Mouse (Mus musculus): ENCODE measurements around the gene Nup188. TPM values are rescaled to one million over a fixed set of nuclear protein-coding genes. Genes with fewer than 3 reads are reported as not detected.

Gene Nup188
- total and polyA plus RNA-seq, 2 experiments from 2014 or later, result 11.9 to 32.6 TPM

DNA sequence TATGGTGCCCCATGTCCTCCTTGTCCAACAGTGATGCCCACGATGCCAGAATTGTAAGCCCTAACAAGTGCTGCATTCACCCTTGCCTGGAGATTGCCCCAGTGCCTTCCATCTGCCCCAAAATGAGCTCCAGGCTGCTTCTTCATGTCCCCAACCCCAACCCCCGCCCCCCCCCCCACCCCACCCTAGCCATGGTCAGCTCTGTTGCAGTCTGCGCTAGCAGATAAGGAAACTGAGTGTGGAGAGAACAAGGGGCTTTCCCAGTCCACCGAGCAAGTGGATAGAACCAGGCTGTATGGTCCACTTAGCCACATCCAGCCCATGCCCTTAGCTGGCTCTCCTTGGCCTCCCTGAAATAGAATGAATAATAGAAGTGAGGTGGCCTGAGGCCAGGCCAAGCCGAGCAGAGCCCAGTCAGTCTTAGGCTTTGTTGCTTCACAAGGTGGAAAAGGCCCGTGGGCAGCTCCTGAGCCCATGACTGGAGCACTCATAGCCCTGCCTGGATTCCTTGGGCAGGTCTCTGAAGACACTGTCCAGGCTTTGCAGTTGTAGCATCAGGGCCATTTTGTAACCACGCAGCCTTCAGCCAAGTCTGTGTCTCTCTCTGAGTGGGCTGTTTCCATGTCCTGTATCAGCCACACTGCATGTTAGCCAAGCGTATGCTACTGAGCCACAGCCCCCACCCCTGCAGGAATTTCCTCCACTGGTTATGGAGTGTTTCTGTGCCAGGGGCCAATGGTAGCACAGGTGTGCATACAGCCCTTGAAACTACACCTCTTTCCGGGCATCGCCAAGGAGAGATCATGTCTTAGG is 94.6 kb downstream of the Nup188 start:
- no peak for TF ChIP-seq CTCF (IDR thresholded peaks at IDR 0.05; ENCODE audit: low read depth)
- Histone ChIP-seq H3K27me3 (ENCODE audit: insufficient read depth, low read length) (no peaks in the 10 kb centered on the region), H3K4me2 (ENCODE audit: low read depth, low read length) (no peak overlapping the region), H3K4me3 (ENCODE audit: low read length) (no peak overlapping the region), H3K9ac (replicated peaks; ENCODE audit: low read length) (no peak overlapping the region), H3K4me1 (ENCODE audit: insufficient read depth, low read length) (no peaks in the 10 kb centered on the region), H3K36me3 (ENCODE audit: insufficient read depth, low read length) (peaks cover 71% of the 10 kb centered on the region), H3K27ac (no peak overlapping the region), H3K9me3 (ENCODE audit: low read length) (no peaks in the 10 kb centered on the region)
- DNase-seq (ENCODE audit: low spot score) (no peak), ATAC-seq (no peak)
- 92% methylated on average over 10 of the region's 10 CpGs for whole genome bisulfite sequencing

DNA sequence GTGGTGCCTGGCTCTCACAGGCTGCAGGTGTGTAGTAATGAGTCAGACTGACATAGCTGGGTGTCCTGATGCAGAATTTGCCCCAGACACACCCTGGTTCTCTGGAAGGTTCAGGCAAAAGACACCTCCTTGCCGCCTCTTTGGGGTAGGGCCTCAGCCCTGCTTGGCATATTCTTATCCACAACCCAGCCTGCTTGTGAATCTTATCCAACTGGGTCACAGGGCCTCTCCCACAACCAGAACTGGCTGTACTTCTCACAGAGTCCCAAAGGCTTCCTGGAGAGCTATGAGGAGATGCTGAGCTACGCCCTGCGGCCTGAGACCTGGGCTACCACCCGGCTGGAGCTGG is 95.2 kb downstream of the Nup188 start:
- Histone ChIP-seq H3K4me3 (ENCODE audit: low read length) (no peak overlapping the region), H3K27ac (no peak overlapping the region), H3K36me3 (ENCODE audit: insufficient read depth, low read length) (peaks cover 66% of the 10 kb centered on the region), H3K27me3 (ENCODE audit: insufficient read depth, low read length) (no peaks in the 10 kb centered on the region), H3K9ac (replicated peaks; ENCODE audit: low read length) (no peak overlapping the region), H3K4me1 (ENCODE audit: insufficient read depth, low read length) (no peaks in the 10 kb centered on the region), H3K9me3 (ENCODE audit: low read length) (no peaks in the 10 kb centered on the region), H3K4me2 (ENCODE audit: low read depth, low read length) (no peak overlapping the region)
- 92% methylated on average over 4 of the region's 4 CpGs for WGBS
- no peak for TF ChIP-seq CTCF (IDR thresholded peaks at IDR 0.05; ENCODE audit: low read depth)
- ATAC-seq (no peak), DNase-seq (ENCODE audit: low spot score) (no peak)

DNA sequence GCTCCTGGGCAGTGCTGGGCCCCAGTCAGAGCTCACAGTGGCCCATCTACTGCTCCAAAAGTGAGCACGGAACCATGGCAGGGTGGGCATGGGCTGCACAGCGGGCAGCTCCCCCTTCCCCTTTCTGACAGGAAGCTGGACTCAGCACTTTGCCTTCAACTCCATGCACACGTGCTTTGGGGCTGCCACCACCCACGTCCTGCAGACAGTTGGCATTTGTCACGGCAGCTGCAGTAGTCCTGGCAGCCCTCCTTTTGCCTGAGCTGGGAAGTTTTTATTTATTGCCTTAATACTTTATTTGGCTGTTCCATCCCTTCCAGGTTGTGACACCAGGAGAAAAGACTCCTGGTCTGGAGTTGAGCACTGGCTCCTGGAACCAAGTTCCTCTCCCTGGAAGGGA is 98.6 kb downstream of the Nup188 start:
- TF ChIP-seq CTCF (IDR thresholded peaks at IDR 0.05; ENCODE audit: low read depth), result no peak
- 75% methylated on average over 5 of the region's 5 CpGs for WGBS
- Histone ChIP-seq H3K9me3 (ENCODE audit: low read length) (no peaks in the 10 kb centered on the region), H3K9ac (replicated peaks; ENCODE audit: low read length) (no peak overlapping the region), H3K27me3 (ENCODE audit: insufficient read depth, low read length) (no peaks in the 10 kb centered on the region), H3K4me3 (ENCODE audit: low read length) (no peak overlapping the region), H3K36me3 (ENCODE audit: insufficient read depth, low read length) (peaks cover 38% of the 10 kb centered on the region), H3K4me2 (ENCODE audit: low read depth, low read length) (no peak overlapping the region), H3K27ac (no peak overlapping the region), H3K4me1 (ENCODE audit: insufficient read depth, low read length) (no peaks in the 10 kb centered on the region)
- ATAC-seq, result no peak
- no peak for DNase-seq (ENCODE audit: low spot score)

DNA sequence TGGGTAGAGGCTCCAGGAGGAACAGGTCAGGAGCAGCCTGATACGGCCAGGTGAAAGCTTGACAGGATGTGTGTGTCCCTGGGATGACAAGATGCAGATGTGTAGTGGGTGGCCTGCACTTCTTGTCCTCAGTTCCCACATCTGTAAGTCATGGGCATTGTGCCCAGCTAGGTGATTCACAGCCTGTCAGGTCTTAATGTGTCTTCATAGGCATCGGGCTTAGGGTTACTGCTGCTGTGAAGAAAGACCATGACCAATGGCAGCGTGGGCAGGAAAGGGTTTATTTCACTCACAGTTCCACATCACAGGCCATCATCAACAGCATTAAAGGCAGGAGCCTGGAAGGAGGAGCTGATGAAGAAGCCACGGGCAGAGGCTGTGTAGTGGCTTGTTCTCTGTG is 99.4 kb downstream of the Nup188 start:
- TF ChIP-seq CTCF (IDR thresholded peaks at IDR 0.05; ENCODE audit: low read depth), result no peak
- Histone ChIP-seq H3K9me3 (ENCODE audit: low read length) (no peaks in the 10 kb centered on the region), H3K36me3 (ENCODE audit: insufficient read depth, low read length) (peaks cover 30% of the 10 kb centered on the region), H3K4me2 (ENCODE audit: low read depth, low read length) (no peak overlapping the region), H3K9ac (replicated peaks; ENCODE audit: low read length) (no peak overlapping the region), H3K4me1 (ENCODE audit: insufficient read depth, low read length) (no peaks in the 10 kb centered on the region), H3K27me3 (ENCODE audit: insufficient read depth, low read length) (no peaks in the 10 kb centered on the region), H3K27ac (no peak overlapping the region), H3K4me3 (ENCODE audit: low read length) (no peak overlapping the region)
- DNase-seq (ENCODE audit: low spot score), result no peak
- no peak for ATAC-seq
- 86% methylated on average over 4 of the region's 4 CpGs for WGBS

DNA sequence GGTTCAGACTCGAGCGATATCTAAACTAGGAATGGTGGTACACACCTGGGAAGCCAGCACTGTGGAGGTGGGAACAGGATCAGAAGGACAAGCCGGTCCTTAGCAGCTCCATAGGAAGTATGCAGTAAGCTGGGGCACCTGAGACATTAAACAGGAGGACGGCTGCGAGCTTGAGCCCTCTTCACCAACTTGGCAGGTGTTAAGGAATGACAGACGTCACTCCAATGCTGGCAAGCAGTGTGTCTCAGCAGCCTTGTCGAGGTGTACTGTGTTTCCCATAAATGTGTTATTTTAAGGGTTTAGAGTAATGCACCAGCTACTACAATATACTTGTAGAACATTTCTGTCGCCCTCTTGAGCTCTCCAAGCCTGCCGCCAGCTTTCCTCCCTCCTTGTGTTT is 100.7 kb downstream of the Nup188 start:
- 87% methylated on average over 9 of the region's 9 CpGs for WGBS
- TF ChIP-seq CTCF (IDR thresholded peaks at IDR 0.05; ENCODE audit: low read depth), result no peak
- Histone ChIP-seq H3K4me3 (ENCODE audit: low read length) (no peak overlapping the region), H3K36me3 (ENCODE audit: insufficient read depth, low read length) (peaks cover 26% of the 10 kb centered on the region), H3K27ac (no peak overlapping the region), H3K4me2 (ENCODE audit: low read depth, low read length) (no peak overlapping the region), H3K4me1 (ENCODE audit: insufficient read depth, low read length) (no peaks in the 10 kb centered on the region), H3K27me3 (ENCODE audit: insufficient read depth, low read length) (no peaks in the 10 kb centered on the region), H3K9ac (replicated peaks; ENCODE audit: low read length) (no peak overlapping the region), H3K9me3 (ENCODE audit: low read length) (no peaks in the 10 kb centered on the region)
- no peak for ATAC-seq
- no peak for DNase-seq (ENCODE audit: low spot score)

DNA sequence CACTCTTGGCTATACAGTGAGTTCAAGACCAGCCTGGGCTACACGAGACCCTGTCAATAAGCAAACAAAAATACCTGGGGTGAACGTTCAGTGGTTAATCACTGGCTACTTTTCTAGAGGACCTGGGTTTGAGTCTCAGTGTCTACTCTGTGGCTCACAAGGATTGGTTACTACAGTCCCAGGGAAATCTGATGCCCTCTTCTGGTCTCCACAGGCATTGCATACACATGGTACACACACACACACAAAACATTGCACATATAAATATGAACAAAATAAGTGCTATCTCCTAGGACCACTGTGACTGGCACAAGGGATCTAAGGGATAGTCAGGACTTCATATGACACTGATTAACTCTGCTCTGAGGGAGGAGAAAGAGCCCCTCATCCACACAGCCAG is 102.8 kb downstream of the Nup188 start:
- peaks cover 13% of the 10 kb centered on the region for H3K36me3 ChIP-seq (ENCODE audit: insufficient read depth, low read length)
- H3K4me1 ChIP-seq (ENCODE audit: insufficient read depth, low read length), result 0 out of 2 replicates have a peak, but pooled peaks cover 8% of the 10 kb centered on the region
- no peak overlapping the region for H3K27ac ChIP-seq
- ATAC-seq, result no peak
- no peaks in the 10 kb centered on the region for H3K9me3 ChIP-seq (ENCODE audit: low read length)
- peak; percentile 11; the same call in 1 of the 2 replicates for TF ChIP-seq CTCF (IDR thresholded peaks at IDR 0.05; ENCODE audit: low read depth)
- WGBS, result 94% methylated on average over 2 of the region's 2 CpGs
- no peak overlapping the region for H3K9ac ChIP-seq (replicated peaks; ENCODE audit: low read length)
- no peaks in the 10 kb centered on the region for H3K27me3 ChIP-seq (ENCODE audit: insufficient read depth, low read length)
- H3K4me3 ChIP-seq (ENCODE audit: low read length), result no peak overlapping the region
- H3K4me2 ChIP-seq (ENCODE audit: low read depth, low read length), result no peak overlapping the region
- DNase-seq (ENCODE audit: low spot score), result no peak

DNA sequence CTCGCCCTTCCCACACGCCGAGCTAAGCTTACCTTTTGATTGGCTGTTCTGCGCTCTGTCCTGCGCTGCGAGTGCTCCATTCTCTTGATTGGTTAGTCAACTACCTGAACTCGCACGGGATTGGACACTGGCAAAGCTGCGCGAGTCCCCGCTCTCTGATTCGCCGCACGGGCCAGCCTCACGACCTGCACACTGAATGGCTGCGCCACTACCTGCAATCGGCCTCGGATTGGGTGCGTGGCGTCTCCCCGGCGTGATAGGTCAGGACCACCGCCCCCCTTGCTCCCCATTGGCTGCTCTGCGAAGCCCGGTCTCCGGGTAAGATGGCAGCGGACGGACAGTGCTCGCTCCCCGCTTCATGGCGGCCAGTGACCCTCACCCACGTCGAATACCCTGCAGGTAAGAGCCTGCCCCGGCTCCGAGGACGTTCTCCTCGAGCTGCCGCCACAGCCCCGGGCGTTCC is 105.9 kb downstream of the Nup188 start, which contains the start of gene Dolpp1:
TSS of gene Dolpp1 (plus strand) at position 141 of the 463 bp plus-strand sequence.
- peak; percentile 98 for ATAC-seq
- under 1% methylated on average over 40 of the region's 40 CpGs for WGBS
- TF ChIP-seq CTCF (IDR thresholded peaks at IDR 0.05; ENCODE audit: low read depth), result no peak

More for the DNA sequence above, 105.9 kb downstream of the Nup188 start, which contains the start of gene Dolpp1:
- Histone ChIP-seq H3K4me3 (ENCODE audit: low read length) (peak within 1 kb of the TSS; percentile 60), H3K4me1 (ENCODE audit: insufficient read depth, low read length) (0 out of 2 replicates have a peak, but pooled peaks cover 8% of the 10 kb centered on the region), H3K27ac (peak within 1 kb of the TSS; percentile 89), H3K9me3 (ENCODE audit: low read length) (no peaks in the 10 kb centered on the region), H3K36me3 (ENCODE audit: insufficient read depth, low read length) (peaks cover 10% of the 10 kb centered on the region), H3K9ac (replicated peaks; ENCODE audit: low read length) (peak within 1 kb of the TSS; percentile 73), H3K4me2 (ENCODE audit: low read depth, low read length) (peak within 1 kb of the TSS; percentile 86), H3K27me3 (ENCODE audit: insufficient read depth, low read length) (no peaks in the 10 kb centered on the region)
- peak; percentile 99 for DNase-seq (ENCODE audit: low spot score)

Measured in hindbrain, postnatal 0 days (tissue).